Mouse (Mus musculus): ENCODE results near the gene Chtop. TPM values are rescaled to one million over a fixed set of nuclear protein-coding genes. Genes with fewer than 3 reads are reported as not detected.

The Chtop gene
- 96.5 and 106 TPM in 2 replicates for polyA plus RNA-seq (2021; fragmentation: Nextera tagmentation)
- long read RNA-seq, experiment 1, transcript Chtop-201 (5 exons, 3,257 nt): minor isoform, 55 of 629 reads
- long read RNA-seq, experiment 1, transcript Chtop-203 (5 exons, 1,842 nt): minor isoform, 92 of 629 reads
- long read RNA-seq, experiment 1, transcript Chtop-202 (6 exons, 2,012 nt): major isoform, 124 of 629 reads
- long read RNA-seq, experiment 1, transcript Chtop-207 (5 exons, 1,321 nt): minor isoform, 103 of 629 reads
- long read RNA-seq, experiment 1, partial matches to known transcripts: 25 of 629 reads
- long read RNA-seq, experiment 1, other reads (novel, unspliced or antisense): 156 of 629 reads
- long read RNA-seq, experiment 2, transcript Chtop-207 (5 exons, 1,321 nt): minor isoform, 20 of 150 reads
- long read RNA-seq, experiment 2, transcript Chtop-203 (5 exons, 1,842 nt): minor isoform, 16 of 150 reads
- long read RNA-seq, experiment 2, transcript Chtop-202 (6 exons, 2,012 nt): major isoform, 34 of 150 reads
- long read RNA-seq, experiment 2, partial matches to known transcripts: 14 of 150 reads
- long read RNA-seq, experiment 2, other reads (novel, unspliced or antisense): 57 of 150 reads

DNA sequence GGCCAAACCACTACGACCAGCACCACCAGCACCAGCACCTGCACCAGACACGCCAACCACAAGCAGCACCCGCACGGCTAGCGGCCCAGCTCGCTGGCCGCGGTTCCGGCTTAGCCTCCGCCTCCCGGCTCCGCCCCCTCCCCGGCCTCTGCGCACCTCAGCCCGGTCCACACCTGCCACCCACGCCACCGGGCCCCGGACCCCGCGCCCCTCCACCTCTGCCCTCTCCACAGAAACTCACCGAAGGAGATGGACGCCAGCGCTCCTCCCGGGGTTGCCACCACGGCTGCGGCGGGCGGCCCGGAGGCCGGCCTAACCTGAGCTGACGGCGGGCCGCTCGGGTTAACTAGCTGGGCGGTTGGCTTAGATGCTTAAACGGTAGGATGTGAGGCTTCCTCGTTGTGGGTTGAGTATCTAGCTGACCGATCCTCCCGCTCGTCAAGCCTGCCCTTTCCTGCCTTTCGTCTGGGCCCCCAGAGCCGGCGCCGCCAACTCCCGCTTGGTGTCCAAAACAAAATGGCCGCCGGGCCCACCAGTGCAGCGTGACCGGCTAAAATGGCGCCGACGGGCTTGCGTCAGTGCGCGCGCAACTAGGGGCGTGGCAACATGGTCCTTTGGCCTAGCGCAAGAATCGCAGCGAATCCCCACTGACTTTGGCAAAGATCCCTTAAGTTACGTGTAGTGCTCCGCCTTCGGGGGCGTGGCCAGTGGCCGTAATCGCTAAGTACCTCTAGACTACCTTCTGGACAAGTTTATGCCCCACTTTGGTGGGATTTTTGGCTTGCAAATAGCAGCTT is at the start of gene Chtop:
Gene Chtop (minus strand): TSS at position 549 of the 797 bp plus-strand sequence.

DNA sequence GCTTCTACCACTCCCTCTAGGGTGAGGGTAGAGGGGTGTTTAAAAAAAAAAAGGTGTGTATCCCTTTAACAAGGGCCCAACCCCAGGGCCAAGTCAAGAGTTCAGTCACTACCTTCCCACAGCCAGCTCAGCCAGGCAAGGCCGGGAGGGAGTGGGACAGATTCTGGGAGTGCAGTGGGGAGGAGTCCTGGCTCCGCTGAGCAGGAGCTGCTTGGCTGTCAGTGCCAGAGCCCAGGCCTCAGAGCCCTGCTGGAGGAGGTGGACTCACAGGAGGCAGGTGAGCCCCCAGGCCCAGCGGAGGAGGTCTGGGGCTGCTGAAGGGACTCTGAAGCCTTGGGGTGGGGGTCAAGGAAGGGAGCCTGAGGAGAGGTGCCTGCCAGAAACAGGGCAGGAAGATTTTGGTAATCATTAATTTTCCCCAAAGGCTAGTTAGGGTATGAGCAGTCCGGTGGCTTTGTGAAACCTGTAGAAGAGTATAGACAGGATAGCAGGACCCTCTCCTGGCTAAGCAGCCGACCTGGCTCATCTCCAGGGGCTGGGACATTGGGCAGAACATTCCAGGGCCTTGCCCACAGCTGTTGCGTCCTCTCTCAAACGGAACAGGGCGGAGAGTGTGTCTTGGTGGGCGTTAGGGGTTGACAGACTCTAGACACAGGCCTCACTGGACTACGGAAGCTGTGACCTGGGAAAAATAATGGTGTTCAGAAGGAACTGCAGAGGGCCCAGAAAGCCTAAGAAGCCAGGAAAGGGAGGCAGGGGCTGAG is 28.0 kb upstream of the Chtop start, which contains the start of gene S100a16:
Gene S100a16 (plus strand): TSS at position 114 of the 764 bp plus-strand sequence.

DNA sequence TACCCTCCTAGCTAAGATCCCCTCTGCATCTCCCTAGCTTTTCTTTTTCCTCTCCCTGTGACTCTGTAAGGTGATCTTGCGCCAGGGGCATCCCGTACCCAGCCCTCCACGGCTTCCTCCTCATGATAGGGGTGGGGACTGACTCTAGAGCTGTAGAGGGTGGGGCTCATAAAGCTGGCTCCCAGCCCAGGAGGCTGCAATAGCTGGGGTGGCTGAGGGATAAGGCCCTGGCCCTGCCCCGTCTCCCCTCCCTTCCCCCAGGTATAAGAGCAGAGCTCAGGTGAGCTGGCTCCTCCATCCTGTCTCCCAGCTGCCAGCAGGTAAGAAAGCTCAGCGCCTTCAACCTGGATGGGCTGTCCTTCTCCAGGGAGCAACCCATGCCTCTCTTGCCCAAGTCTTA is 17.3 kb upstream of the Chtop start, which contains the start of gene S100a14:
Gene S100a14 (plus strand): TSS at position 277 of the 400 bp plus-strand sequence.

DNA sequence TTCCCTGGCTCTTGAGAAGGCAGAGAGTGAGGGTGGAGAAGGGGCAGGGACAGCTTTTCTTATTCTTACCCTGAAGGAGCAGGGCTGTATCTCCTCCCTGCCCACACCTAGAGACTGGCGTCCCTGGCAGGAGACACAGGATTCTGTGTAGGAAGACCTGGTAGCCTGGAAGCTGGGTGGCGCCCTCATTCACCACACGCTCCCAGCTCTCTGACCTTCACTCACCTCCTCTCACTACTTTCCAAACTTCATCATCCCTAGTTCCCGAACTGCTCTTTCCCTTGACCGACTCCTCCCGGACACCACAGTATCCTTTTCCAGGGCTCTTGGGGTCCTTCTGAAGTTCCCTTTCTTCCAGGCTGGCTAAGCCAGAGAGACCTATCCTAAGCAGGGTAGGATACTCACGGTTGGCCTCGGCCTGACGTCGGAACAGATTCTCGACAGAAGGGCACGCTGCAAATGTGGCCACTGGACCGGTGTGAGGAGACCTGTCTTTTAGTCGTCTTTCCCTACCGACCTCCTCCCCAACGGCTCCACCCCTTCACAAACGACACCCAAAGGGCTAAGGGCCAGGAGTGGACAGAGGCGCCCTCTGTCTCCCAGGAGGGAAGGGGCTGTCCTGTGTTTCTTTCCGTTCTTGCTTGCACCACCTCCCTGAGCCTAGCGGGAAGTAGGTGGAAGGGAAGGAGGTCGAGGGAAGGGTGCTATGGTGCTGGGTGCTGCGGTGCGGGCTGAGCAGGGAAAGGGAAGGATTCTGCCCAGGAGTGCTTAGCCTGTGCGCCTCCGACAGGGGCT is 4.7 kb upstream of the Chtop start, which contains the start of the genes S100a1 and S100a13:
Gene S100a1 (minus strand): TSS at position 597 of the 795 bp plus-strand sequence.
Gene S100a13 (plus strand): TSS at position 640 of the 795 bp plus-strand sequence.

DNA sequence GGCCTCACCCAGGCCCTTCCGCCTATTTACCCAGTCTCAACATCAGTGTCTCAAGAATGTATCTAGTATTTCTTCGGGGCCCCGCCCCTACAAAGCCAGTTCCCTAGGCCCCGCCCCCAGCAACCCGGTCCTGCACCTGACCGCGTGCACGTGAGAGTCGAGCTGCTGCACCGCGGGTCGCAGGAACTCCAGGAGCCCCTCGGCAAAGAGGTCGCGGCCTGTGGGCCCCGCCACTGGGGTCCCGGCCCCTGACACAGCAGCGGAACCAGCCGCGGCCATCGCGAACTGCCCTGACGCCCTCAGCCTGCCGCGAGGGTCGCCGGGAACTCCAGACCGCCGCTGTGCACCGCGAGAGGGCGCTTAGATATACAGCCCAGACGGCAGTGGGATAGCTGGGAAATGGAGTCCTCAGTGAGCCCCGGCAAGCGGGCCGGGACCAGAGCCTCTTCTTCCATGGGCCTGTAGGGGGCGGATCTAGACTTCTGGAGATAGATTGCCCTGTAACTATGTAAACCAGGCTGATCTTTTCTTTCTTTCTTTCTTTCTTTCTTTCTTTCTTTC is 18.5 kb downstream of the Chtop start, which contains the start of gene Snapin:
Gene Snapin (minus strand): TSS at position 338 of the 561 bp plus-strand sequence.

DNA sequence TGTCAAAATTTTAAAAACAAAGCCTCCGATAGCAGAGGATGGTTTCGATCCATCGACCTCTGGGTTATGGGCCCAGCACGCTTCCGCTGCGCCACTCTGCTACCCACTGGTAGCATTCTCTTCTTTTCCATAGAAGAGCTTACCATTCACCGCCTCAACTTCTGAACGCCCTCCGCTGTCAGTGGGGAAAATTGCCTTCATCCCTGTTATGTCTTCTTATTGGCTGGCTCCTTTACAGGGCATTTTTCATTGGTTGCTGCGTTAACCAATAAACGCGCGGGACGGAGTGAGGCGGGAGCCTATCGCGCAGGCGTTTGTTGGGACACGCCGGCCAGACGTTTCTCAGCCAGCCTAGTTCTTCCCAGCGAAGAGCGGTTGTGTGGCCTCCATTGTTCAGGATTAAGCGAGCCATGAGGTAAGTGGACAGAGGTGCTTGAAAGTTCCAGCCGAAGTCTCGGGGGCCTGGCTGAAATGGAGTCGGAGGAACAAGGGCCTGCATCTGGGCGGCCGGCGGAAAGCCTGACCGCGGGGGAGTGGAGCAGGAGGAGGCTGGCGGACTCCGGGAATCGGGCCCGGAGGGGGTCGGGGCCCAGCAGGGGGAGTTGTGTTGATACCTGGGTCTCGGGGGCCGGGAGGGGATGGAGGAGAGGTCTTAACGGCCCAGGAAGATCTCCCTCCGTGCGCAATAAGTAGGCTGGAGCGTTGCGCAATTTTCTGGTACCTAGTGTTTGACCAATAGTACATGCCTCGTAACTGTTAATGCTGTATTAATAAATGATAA is 33.3 kb downstream of the Chtop start, which contains the start of gene Ilf2:
Gene Ilf2 (plus strand): TSS at position 296 of the 781 bp plus-strand sequence.

DNA sequence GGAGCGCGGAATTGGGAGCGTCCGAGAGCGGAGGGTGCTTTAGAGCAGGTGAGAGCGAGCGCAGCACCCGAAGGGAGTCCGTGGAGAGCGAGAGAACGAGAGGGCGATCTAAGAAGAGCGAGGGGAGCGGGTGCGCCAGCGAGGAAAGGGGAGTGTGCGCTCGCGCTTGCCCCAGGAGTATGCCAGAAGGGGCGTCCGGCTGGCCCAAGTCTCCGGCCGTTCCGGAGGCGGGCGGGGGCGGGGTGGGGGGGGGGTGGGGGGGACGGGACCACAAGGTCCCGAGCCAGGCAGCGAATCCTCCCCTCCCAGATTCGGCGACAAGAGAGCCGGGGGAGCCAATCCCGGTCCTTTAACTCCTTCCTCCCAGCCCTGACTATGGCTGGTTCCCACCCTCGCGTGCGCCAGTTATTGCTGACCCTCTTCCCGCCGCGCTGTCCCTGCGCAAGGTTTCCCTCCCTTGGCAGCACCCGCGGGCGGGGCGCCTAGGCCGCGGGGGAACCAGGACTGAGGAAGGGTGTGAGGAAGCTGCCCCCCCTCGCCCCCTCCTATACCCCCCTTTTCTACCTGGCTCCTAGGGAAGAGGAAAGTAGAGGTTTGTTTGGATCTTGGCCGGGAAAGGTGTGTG is 43.5 kb downstream of the Chtop start, which contains the start of gene Npr1:
Gene Npr1 (minus strand): TSS at position 181 of the 625 bp plus-strand sequence.

Other genes starting within 250 kb of the Chtop start
- gene Dennd4b, start 244.3 kb downstream of the Chtop start, polyA plus RNA-seq (2021; fragmentation: Nextera tagmentation): 6.2 and 6.9 TPM in 2 replicates
- gene Gatad2b, start 216.3 kb downstream of the Chtop start, polyA plus RNA-seq (2021; fragmentation: Nextera tagmentation): 9.9 and 10.3 TPM in 2 replicates
- 2.0 TPM in 2 replicates for gene Slc27a3, start 119.6 kb downstream of the Chtop start, polyA plus RNA-seq (2021; fragmentation: Nextera tagmentation)
- gene Ints3, start 75.9 kb downstream of the Chtop start, polyA plus RNA-seq (2021; fragmentation: Nextera tagmentation): 10.8 and 12.5 TPM in 2 replicates
- 0.73 and 0.85 TPM in 2 replicates for gene Npr1, start 43.6 kb downstream of the Chtop start, polyA plus RNA-seq (2021; fragmentation: Nextera tagmentation)
- 69.5 and 88.4 TPM in 2 replicates for gene Ilf2, start 33.4 kb downstream of the Chtop start, polyA plus RNA-seq (2021; fragmentation: Nextera tagmentation)
- 82.3 and 99.2 TPM in 2 replicates for gene Snapin, start 18.5 kb downstream of the Chtop start, polyA plus RNA-seq (2021; fragmentation: Nextera tagmentation)
- 326 TPM in 2 replicates for gene S100a1, start 4.9 kb upstream of the Chtop start, polyA plus RNA-seq (2021; fragmentation: Nextera tagmentation)
- gene S100a13, start 4.9 kb upstream of the Chtop start, polyA plus RNA-seq (2021; fragmentation: Nextera tagmentation): 149 and 180 TPM in 2 replicates
- gene S100a14, start 17.4 kb upstream of the Chtop start, polyA plus RNA-seq (2021; fragmentation: Nextera tagmentation): not detected in 2 replicates
- 168 and 195 TPM in 2 replicates for gene S100a16, start 27.8 kb upstream of the Chtop start, polyA plus RNA-seq (2021; fragmentation: Nextera tagmentation)
- gene S100a3, start 51.1 kb upstream of the Chtop start, polyA plus RNA-seq (2021; fragmentation: Nextera tagmentation): 2.1 and 3.0 TPM in 2 replicates
- gene S100a2, start 80.7 kb upstream of the Chtop start, polyA plus RNA-seq (2021; fragmentation: Nextera tagmentation): not detected in 2 replicates
- gene Gm42674, start 92.4 kb upstream of the Chtop start, polyA plus RNA-seq (2021; fragmentation: Nextera tagmentation): not detected in 2 replicates
- gene S100a4, start 94.3 kb upstream of the Chtop start, polyA plus RNA-seq (2021; fragmentation: Nextera tagmentation): 4.3 and 6.4 TPM in 2 replicates
- 0.60 TPM in 1 of 2 replicates, not detected in the other for gene S100a5, start 99.0 kb upstream of the Chtop start, polyA plus RNA-seq (2021; fragmentation: Nextera tagmentation)
- 92.6 and 97.3 TPM in 2 replicates for gene S100a6, start 103.4 kb upstream of the Chtop start, polyA plus RNA-seq (2021; fragmentation: Nextera tagmentation)
- 0.16 and 0.31 TPM in 2 replicates for gene S100a7a, start 144.5 kb upstream of the Chtop start, polyA plus RNA-seq (2021; fragmentation: Nextera tagmentation)
- 1.4 and 2.0 TPM in 2 replicates for gene S100a8, start 159.5 kb upstream of the Chtop start, polyA plus RNA-seq (2021; fragmentation: Nextera tagmentation)
- 0.77 TPM in 1 of 2 replicates, not detected in the other for gene S100a9, start 186.2 kb upstream of the Chtop start, polyA plus RNA-seq (2021; fragmentation: Nextera tagmentation)
- not detected in 2 replicates for gene Pglyrp4, start 217.4 kb upstream of the Chtop start, polyA plus RNA-seq (2021; fragmentation: Nextera tagmentation)